Mouse (Mus musculus): Measurements from ENCODE around the gene Srd5a1. TPM values are rescaled to one million over a fixed set of nuclear protein-coding genes. Genes with fewer than 3 reads are reported as not detected.

Gene Srd5a1
- polyA plus RNA-seq, 1 experiment from 2014 or later, result 25.4 TPM

DNA sequence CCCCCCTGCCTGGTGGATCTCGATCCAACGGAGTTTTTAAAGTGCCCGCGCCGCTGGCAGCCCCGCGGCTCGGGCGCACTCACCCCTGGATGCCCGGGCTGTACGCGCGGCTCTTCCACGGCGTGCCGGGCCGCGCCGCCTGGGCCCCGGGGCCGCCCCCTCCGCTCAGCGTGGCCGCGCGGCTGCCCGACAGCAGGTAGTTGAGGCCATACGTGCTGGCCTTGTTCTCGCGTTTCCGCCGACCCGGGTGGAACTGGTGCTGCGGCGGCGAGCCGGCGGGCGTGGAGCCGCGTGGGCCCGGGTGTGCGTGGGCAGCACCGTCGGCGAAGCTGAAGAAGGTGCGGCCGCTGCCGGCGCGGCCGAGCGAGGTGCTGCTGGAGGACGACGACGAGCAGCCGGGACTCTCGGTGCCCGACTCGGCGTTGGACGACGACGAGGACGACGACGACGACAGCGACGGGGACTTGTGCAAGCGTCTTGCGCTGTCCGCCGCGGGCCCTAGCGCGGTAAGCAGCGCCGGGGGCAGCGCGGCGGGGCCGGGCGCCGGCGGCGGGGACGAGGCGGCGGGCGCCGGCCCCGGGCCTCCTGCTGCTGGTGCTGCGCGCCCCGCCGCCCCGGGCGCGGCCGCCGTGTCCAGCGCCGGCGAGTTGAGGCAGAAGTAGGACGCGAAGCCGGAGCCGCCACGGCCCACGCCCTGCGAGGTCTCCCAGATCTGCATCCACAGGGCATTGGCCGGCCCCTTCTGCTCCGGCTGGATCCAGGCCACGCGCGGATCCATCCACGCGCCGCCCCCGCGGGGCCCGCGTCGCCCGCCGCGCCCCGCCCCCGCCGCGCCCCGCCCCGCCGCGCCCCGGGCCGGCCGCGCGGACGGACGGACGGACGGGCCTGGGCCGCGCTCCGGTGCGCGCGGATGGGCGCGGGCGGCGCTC lies 77.6 kb downstream of the Srd5a1 start, which contains the start of gene Nsun2:
Gene Nsun2 (plus strand): TSS at position 342 of the 929 bp plus-strand sequence.
- Histone ChIP-seq H3K4me3 (peak within 1 kb of the TSS; percentile 81), H3K4me1 (peaks cover 51% of the 10 kb centered on the region), H3K27me3 (no peaks in the 10 kb centered on the region), H3K4me2 (peak within 1 kb of the TSS; percentile 85), H3K9ac (peak within 1 kb of the TSS; percentile 91), H3K27ac (peak within 1 kb of the TSS; percentile 91), H3K9me3 (replicated peaks) (no peaks in the 10 kb centered on the region), H3K36me3 (ENCODE audit: poor library complexity, severe bottlenecking) (peaks cover 5% of the 10 kb centered on the region)
- no peak for ATAC-seq
- WGBS, result under 1% methylated on average over 79 of the region's 155 CpGs

DNA sequence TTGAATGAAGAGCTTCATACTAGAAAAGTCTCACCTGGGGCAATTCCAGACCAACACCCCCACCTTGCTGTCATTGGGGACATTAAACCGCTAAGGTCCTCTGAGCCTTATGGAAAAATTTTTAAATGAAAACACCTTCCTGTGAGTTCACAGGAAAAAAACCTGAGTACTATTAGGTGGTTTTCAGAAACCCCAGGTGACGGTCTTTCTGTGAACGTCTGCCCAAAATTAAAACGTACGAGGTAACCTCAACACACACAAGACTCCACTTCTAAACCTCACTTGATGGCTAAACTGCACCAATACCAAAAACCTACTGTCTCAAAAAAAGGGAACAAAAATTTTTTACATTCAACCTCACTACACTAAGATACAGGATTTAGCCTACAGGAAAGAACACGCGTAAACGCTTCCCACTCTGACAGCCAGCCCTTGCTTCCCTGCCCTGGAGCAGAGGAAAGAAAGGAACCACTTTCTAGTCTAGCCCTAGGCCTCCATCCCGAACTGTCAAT lies 78.3 kb downstream of the Srd5a1 start:
- H3K36me3 ChIP-seq (ENCODE audit: poor library complexity, severe bottlenecking), result peaks cover 5% of the 10 kb centered on the region
- H3K4me1 ChIP-seq, result peaks cover 58% of the 10 kb centered on the region
- H3K27ac ChIP-seq, result peak overlapping the region; percentile 91
- H3K27me3 ChIP-seq, result no peaks in the 10 kb centered on the region
- no peak for ATAC-seq
- WGBS, result 2% methylated on average over 9 of the region's 9 CpGs
- H3K4me3 ChIP-seq, result peak overlapping the region; percentile 81
- no peaks in the 10 kb centered on the region for H3K9me3 ChIP-seq (replicated peaks)
- H3K9ac ChIP-seq, result peak overlapping the region; percentile 91
- H3K4me2 ChIP-seq, result peak overlapping the region; percentile 76

DNA sequence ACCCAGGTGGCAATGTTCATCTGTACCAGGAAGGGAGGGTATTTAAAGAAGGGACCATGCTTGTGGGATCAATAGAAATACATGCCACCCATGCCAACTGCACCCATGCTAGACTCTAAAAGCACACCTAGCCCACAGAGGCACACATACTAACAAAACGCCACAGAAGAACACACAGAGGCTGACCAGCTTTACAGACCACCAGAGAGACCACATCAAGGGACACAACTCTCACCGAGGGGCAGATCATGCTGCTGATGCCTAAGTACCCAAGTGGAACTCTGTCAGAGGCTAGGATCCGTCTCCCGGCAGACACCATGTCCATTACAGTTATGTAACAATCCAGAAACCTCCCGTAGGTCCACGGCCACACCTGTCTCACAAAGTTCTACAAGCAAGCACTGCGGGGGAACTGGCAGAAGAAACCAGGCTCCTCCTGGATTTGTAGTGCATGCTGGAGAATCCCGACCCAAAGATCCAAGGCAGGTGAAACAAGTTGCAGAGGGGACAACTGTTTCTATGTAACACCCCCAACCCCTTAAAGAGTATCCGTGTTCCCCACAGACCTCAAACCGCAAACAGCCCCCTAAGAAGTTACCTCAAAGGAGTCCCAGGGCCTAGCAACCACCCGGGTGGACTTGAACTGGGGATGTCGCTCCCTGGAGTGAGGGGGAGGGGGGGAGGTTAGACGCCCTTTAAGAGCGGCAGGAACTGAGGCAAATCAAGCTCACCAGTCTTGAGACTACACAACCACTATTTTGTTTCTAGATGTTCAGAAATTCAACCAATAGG lies 78.9 kb downstream of the Srd5a1 start:
- peak overlapping the region; percentile 81 for H3K4me3 ChIP-seq
- no peaks in the 10 kb centered on the region for H3K9me3 ChIP-seq (replicated peaks)
- ATAC-seq, result no peak
- H3K36me3 ChIP-seq (ENCODE audit: poor library complexity, severe bottlenecking), result peaks cover 5% of the 10 kb centered on the region
- H3K27ac ChIP-seq, result no peak overlapping the region
- H3K27me3 ChIP-seq, result no peaks in the 10 kb centered on the region
- peaks cover 63% of the 10 kb centered on the region for H3K4me1 ChIP-seq
- 21% methylated on average over 14 of the region's 14 CpGs for WGBS
- peak overlapping the region; percentile 91 for H3K9ac ChIP-seq
- H3K4me2 ChIP-seq, result peak overlapping the region; percentile 76

DNA sequence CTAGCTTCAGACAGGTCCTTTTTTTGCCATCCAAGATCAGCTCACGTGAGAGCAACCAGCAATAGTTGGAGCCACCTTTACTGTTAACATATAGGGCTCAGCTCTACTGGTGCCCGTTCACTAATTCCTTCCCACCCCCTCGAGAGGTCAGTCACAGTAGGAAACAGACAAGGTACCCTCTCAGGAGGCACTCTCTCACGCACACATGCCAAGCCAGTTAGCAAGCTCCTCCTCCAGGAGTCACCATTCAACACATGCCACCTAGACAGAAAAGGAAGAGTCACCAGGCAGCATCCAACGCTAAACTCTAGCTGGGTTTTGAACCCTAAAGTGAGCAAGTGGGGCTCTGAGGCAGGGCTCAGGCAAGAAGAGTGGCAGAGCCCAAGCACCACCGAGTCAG lies 79.8 kb downstream of the Srd5a1 start:
- Histone ChIP-seq H3K27me3 (no peaks in the 10 kb centered on the region), H3K36me3 (ENCODE audit: poor library complexity, severe bottlenecking) (peaks cover 5% of the 10 kb centered on the region), H3K4me3 (peak overlapping the region; percentile 81), H3K9ac (peak overlapping the region; percentile 91), H3K9me3 (replicated peaks) (no peaks in the 10 kb centered on the region), H3K4me1 (peaks cover 70% of the 10 kb centered on the region), H3K27ac (no peak overlapping the region), H3K4me2 (peak overlapping the region; percentile 76)
- no peak for ATAC-seq
- WGBS, result 48% methylated on average over 6 of the region's 6 CpGs

DNA sequence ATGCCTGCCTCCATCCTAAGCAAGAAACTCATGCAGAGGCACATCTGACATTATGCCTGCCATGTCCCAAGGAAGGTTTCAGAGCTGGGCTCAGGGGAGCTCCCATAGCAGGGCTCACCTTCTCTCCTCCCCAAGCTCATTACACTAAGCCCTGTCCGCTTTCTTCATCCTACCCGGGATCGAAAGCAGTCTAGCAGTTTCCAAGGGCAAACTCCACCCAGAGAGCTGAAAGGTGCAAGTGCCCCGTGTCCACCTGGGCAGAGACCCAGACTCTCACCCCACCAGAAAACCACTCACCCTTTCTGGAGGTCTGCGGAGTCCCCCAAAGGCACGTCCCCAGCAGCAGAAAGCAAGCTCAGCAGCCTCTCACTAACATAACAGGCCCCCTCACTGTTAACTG lies 80.3 kb downstream of the Srd5a1 start:
- no peaks in the 10 kb centered on the region for H3K9me3 ChIP-seq (replicated peaks)
- no peak for ATAC-seq
- no peak overlapping the region for H3K27ac ChIP-seq
- H3K4me2 ChIP-seq, result peak overlapping the region; percentile 76
- H3K4me1 ChIP-seq, result peaks cover 70% of the 10 kb centered on the region
- peak overlapping the region; percentile 81 for H3K4me3 ChIP-seq
- peaks cover 5% of the 10 kb centered on the region for H3K36me3 ChIP-seq (ENCODE audit: poor library complexity, severe bottlenecking)
- no peaks in the 10 kb centered on the region for H3K27me3 ChIP-seq
- 83% methylated on average over 6 of the region's 6 CpGs for WGBS
- peak overlapping the region; percentile 91 for H3K9ac ChIP-seq

DNA sequence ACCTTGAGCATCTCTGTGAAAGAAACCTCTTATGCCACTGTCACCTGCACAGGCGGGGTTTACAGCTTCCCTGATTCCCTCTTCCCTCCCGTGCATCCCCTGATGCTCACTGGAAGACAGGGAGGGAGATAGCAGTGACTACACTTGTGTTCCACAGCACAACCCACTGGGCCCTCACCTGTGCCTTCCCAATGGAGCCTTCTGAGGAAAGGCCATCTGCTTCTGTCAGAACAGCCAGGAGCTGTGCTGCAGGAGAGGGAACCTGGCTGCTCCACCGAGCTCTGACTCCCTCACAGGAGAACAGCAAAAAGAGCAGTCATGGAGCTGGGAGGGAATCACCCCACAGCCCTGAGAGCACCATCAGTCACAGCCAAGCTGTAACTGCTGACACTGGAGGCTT lies 81.1 kb downstream of the Srd5a1 start:
- H3K27me3 ChIP-seq, result no peaks in the 10 kb centered on the region
- peak overlapping the region; percentile 76 for H3K4me2 ChIP-seq
- no peaks in the 10 kb centered on the region for H3K9me3 ChIP-seq (replicated peaks)
- peaks cover 5% of the 10 kb centered on the region for H3K36me3 ChIP-seq (ENCODE audit: poor library complexity, severe bottlenecking)
- H3K4me1 ChIP-seq, result peaks cover 71% of the 10 kb centered on the region
- peak overlapping the region; percentile 91; the same call in 1 of the 2 replicates for H3K9ac ChIP-seq
- no peak overlapping the region for H3K4me3 ChIP-seq
- ATAC-seq, result no peak
- WGBS, result 71% methylated on average over 3 of the region's 3 CpGs
- no peak overlapping the region for H3K27ac ChIP-seq

DNA sequence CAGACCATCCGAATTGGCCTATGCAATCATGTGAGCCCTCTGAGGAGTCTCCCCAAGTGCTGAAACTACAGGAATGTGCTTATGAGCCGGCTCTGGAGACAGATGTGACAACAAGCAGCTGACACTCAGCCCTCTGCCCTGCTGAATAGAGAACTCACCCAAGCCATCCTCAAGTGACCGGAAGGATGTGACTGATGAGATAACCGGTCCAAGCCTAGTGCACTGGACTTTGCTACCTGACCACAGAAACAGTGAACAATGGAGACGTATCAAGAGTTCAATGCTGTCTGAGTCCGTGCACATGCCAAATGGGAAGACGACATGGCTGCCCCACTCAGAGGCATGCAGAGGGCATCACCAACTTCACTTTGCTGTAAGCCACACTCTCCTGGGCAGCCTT lies 82.7 kb downstream of the Srd5a1 start:
- WGBS, result 86% methylated on average over 7 of the region's 7 CpGs
- Histone ChIP-seq H3K9ac (no peak overlapping the region), H3K27ac (no peak overlapping the region), H3K36me3 (ENCODE audit: poor library complexity, severe bottlenecking) (peaks cover 5% of the 10 kb centered on the region), H3K4me1 (peaks cover 87% of the 10 kb centered on the region), H3K9me3 (replicated peaks) (no peaks in the 10 kb centered on the region), H3K4me3 (no peak overlapping the region), H3K4me2 (no peak overlapping the region), H3K27me3 (no peaks in the 10 kb centered on the region)
- ATAC-seq, result no peak

DNA sequence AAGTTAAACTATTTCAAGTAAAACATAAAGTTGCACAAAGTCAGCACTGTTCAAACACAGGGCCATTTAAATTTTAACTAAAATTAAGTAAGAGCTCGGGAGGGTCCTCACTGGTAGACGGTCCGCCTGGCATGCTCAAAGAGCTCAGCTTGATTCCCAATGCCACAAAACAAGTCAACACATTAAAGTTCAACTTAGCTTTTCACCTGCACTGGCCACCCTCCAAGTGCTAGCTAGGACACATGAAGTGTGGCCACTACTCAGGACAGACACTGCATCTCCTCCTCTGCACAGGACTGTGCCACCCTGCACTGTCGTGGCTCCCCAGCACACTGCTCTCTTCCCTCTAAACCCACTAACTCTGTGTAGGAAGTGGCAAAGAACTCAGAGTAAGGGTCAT lies 85.4 kb downstream of the Srd5a1 start:
- Histone ChIP-seq H3K9me3 (replicated peaks) (no peaks in the 10 kb centered on the region), H3K9ac (no peak overlapping the region), H3K27me3 (no peaks in the 10 kb centered on the region), H3K27ac (no peak overlapping the region), H3K4me2 (no peak overlapping the region), H3K4me3 (no peak overlapping the region), H3K36me3 (ENCODE audit: poor library complexity, severe bottlenecking) (peaks cover 5% of the 10 kb centered on the region), H3K4me1 (peaks cover 90% of the 10 kb centered on the region)
- no peak for ATAC-seq
- 60% methylated on average over 4 of the region's 4 CpGs for whole genome bisulfite sequencing

DNA sequence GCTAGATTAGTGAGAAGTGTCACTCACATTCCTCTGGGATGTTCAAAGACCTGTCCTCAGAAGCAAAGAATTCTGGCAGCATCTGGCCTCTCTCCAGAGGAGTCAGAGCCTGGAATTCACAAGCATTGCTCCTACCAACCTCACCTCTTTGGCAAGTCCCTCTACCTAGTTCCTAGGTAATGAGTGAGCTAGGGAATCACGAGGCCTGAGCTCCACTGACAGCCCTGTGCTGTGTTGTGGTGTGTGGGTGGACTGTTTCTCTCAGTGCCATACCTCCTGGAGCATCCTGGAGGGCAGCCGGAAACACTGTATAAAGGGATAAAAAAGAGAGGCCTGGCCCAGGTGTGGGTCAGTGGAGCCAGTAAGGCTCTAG lies 87.1 kb downstream of the Srd5a1 start:
- no peaks in the 10 kb centered on the region; the same call in 1 of the 2 replicates for H3K36me3 ChIP-seq (ENCODE audit: poor library complexity, severe bottlenecking)
- H3K27me3 ChIP-seq, result no peaks in the 10 kb centered on the region
- H3K4me2 ChIP-seq, result no peak overlapping the region
- no peak overlapping the region for H3K4me3 ChIP-seq
- peaks cover 91% of the 10 kb centered on the region for H3K4me1 ChIP-seq
- H3K9ac ChIP-seq, result no peak overlapping the region
- no peak overlapping the region for H3K27ac ChIP-seq
- ATAC-seq, result no peak
- H3K9me3 ChIP-seq (replicated peaks), result no peaks in the 10 kb centered on the region
- WGBS, result 82% methylated on average over 2 of the region's 2 CpGs

Other genes with a start within 250 kb of the Srd5a1 start
- gene Nsun2, start 77.7 kb downstream of the Srd5a1 start, polyA plus RNA-seq (2015; fragmentation: Nextera tagmentation; extraction: Ambion mirVana), result 85.5 and 89.6 TPM in 2 replicates
- gene Tent4a, start 76.8 kb downstream of the Srd5a1 start, polyA plus RNA-seq (2015; fragmentation: Nextera tagmentation; extraction: Ambion mirVana), result 7.3 and 7.5 TPM in 2 replicates
- gene Ube2ql1, start 128.4 kb upstream of the Srd5a1 start, polyA plus RNA-seq (2015; fragmentation: Nextera tagmentation; extraction: Ambion mirVana), result 10.5 and 11.4 TPM in 2 replicates
- gene Med10, start 191.0 kb upstream of the Srd5a1 start, polyA plus RNA-seq (2015; fragmentation: Nextera tagmentation; extraction: Ambion mirVana), result 189 and 201 TPM in 2 replicates

Measured in forebrain, embryonic 13.5 days (tissue).